Mouse (Mus musculus) heart, embryonic 14.5 days (tissue): ENCODE measurements around the gene Ankfy1. TPM values are rescaled to one million over a fixed set of nuclear protein-coding genes. Genes with fewer than 3 reads are reported as not detected.
"Not testable (repeated sequence)": the region's sequence is repeated elsewhere in the genome, so short reads cannot be mapped to it uniquely, and the experiment has no call there.

ENCODE experiments used
- ATAC-seq: fragments of 200-750 bp; cut with Nextera tagmentation; 2 replicates; pipeline ENCODE4 v1.8.0; 2017; ENCODE audit warnings: low read depth, moderate TSS enrichment; ENCODE audit not compliant: insufficient number of reproducible peaks, insufficient read depth, low FRiP score
- H3K27ac ChIP-seq, 2 experiments: fragments of 200-500 bp in 1 of 2; fragments of 300-500 bp in 1 of 2; sonication (generic) in 1 of 2; replicated peaks in 1 of 2; 2 replicates each; pipeline ENCODE4 v1.5.1; 2012 to 2014; ENCODE audit warnings: low read depth in 2 of 2, low read length in 2 of 2, control low read depth in 1 of 2, mild to moderate bottlenecking in 1 of 2, mixed read lengths in 1 of 2; ENCODE audit not compliant: control insufficient read depth in 1 of 2, insufficient read depth in 1 of 2
- H3K27me3 ChIP-seq: fragments of 300-500 bp; sonication (generic); 2 replicates; pipeline ENCODE4 v1.6.1; 2014; ENCODE audit warnings: mild to moderate bottlenecking, low read length, control low read depth; ENCODE audit not compliant: control insufficient read depth, insufficient read depth
- H3K36me3 ChIP-seq: fragments of 300-500 bp; sonication (generic); 2 replicates; pipeline ENCODE4 v1.6.1; 2014; ENCODE audit warnings: mild to moderate bottlenecking, control low read depth, low read length, mixed read lengths; ENCODE audit not compliant: control insufficient read depth, insufficient read depth
- H3K4me1 ChIP-seq, 2 experiments: fragments of 200-500 bp in 1 of 2; fragments of 300-500 bp in 1 of 2; sonication (generic) in 1 of 2; 2 replicates each; pipeline ENCODE4 v1.6.1; 2012 to 2014; ENCODE audit warnings: low read length in 2 of 2, control low read depth in 1 of 2, mixed read lengths in 1 of 2; ENCODE audit not compliant: control insufficient read depth in 2 of 2, insufficient read depth in 2 of 2
- H3K4me2 ChIP-seq: fragments of 300-500 bp; sonication (generic); 2 replicates; pipeline ENCODE4 v1.6.1; 2014; ENCODE audit warnings: mild to moderate bottlenecking, low read length
- H3K4me3 ChIP-seq, 2 experiments: fragments of 200-500 bp in 1 of 2; fragments of 300-500 bp in 1 of 2; sonication (generic) in 1 of 2; 2 replicates each; pipeline ENCODE4 v1.5.1; 2012 to 2014; ENCODE audit warnings: low read length in 2 of 2, mild to moderate bottlenecking in 2 of 2, control low read depth in 1 of 2, low read depth in 1 of 2, moderate library complexity in 1 of 2; ENCODE audit not compliant: control insufficient read depth in 1 of 2, insufficient read depth in 1 of 2
- H3K9ac ChIP-seq: fragments of 300-500 bp; sonication (generic); 2 replicates; pipeline ENCODE4 v1.6.1; 2014; ENCODE audit warnings: mild to moderate bottlenecking, low read length
- H3K9me3 ChIP-seq: fragments of 300-500 bp; sonication (generic); 2 replicates; pipeline ENCODE4 v1.6.1; 2016; ENCODE audit warnings: low read length, control low read depth; ENCODE audit not compliant: control insufficient read depth
- WGBS: fragments of 180-500 bp; shearing (Covaris S2); extraction: QIAGEN DNeasy Blood & Tissue Kit; methylation state at CpG from one replicate; pipeline ENCODE4 v1.1.7; 2014; 5-methylcytosine and 5-hydroxymethylcytosine counted together
- polyA plus RNA-seq: library from polyadenylated mRNA; unstranded; fragments of >200 nt; fragmentation: Nextera tagmentation; extraction: Ambion mirVana; gene quantifications from 2 replicates; pipeline ENCODE4 v1.2.1, GENCODE M21; 2014

Gene Ankfy1
- polyA plus RNA-seq, 1 experiment from 2014 or later: 25.6 TPM

GRCm38 (mm10) chr11:72689115-72689514 is 691 bp upstream of the Ankfy1 start:
- Histone ChIP-seq H3K9ac (peak overlapping the region; percentile 87), H3K4me2 (peak overlapping the region; percentile 79), H3K9me3 (no peaks in the 10 kb centered on the region), H3K27me3 (no peaks in the 10 kb centered on the region), H3K27ac (0 out of 4 replicates have a peak overlapping the region, but pooled peaks of 1 of the 2 experiments have one; percentile 19), H3K4me1 (peaks cover 3 to 23% of the 10 kb centered on the region in 2 experiments), H3K36me3 (peaks cover 15% of the 10 kb centered on the region; the same call in 1 of the 2 replicates), H3K4me3 (peak overlapping the region in 1 of 2 experiments; percentile 89; a peak in 2 of 4 replicates)
- ATAC-seq: no peak
- 33% methylated on average over 3 of the region's 3 CpGs for WGBS

DNA sequence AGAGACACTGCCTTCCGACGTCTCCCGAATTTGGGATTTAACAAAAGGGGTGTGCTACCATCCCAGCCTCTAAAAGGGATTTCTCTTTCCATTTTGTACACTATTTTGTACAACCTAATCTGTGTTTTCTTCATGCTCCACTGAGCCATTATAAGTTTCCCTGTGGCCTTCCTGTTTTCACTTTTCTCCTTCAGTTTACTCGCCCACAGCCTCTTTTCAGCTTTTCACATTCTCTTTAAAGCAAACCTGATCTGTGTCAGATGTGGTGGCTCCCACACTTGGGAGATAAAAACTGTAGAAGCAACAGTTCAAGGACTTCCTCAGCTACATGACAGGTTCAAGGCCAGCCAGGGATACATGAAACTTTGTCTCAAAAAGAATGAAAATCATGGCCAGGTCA is 2.5 kb downstream of the Ankfy1 start:
- H3K27ac ChIP-seq: no peak overlapping the region; a peak in 1 of 4 replicates
- H3K27me3 ChIP-seq: no peaks in the 10 kb centered on the region
- no peaks in the 10 kb centered on the region; the same call in 1 of the 2 replicates for H3K36me3 ChIP-seq
- no peak overlapping the region for H3K4me3 ChIP-seq
- no peak for ATAC-seq
- H3K9ac ChIP-seq: no peak overlapping the region
- H3K4me2 ChIP-seq: no peak overlapping the region
- peaks cover 3 to 23% of the 10 kb centered on the region in 2 experiments for H3K4me1 ChIP-seq
- 96% methylated on average over 4 of the region's 4 CpGs for WGBS
- H3K9me3 ChIP-seq: no peaks in the 10 kb centered on the region

DNA sequence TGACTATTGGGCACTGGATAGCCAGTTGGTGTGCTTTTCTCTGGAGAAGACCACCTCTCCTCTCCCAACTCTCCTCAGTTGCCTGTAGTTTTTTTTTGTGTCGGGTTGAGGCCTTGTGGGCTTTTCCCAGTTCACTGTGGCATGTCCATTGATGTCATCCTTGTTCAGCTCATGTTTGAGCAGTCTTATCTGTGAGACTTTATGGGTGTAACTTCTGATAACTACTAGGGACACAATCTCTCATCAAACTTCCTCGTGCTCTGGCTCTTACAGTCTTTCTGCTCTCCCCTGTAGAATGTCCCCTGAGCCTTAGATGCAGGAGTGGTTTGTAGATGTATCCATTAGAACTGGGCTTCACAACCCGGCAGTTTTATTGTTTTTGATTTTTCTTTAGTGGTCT is 5.2 kb downstream of the Ankfy1 start:
- Histone ChIP-seq H3K4me2 (no peak overlapping the region), H3K9ac (no peak overlapping the region), H3K4me3 (no peak overlapping the region), H3K9me3 (no peaks in the 10 kb centered on the region), H3K4me1 (peaks cover 3 to 18% of the 10 kb centered on the region in 2 experiments), H3K27ac (no peak overlapping the region), H3K36me3 (no peaks in the 10 kb centered on the region; the same call in 1 of the 2 replicates), H3K27me3 (no peaks in the 10 kb centered on the region)
- 60% methylated on average over 3 of the region's 3 CpGs for WGBS
- ATAC-seq: no peak

DNA sequence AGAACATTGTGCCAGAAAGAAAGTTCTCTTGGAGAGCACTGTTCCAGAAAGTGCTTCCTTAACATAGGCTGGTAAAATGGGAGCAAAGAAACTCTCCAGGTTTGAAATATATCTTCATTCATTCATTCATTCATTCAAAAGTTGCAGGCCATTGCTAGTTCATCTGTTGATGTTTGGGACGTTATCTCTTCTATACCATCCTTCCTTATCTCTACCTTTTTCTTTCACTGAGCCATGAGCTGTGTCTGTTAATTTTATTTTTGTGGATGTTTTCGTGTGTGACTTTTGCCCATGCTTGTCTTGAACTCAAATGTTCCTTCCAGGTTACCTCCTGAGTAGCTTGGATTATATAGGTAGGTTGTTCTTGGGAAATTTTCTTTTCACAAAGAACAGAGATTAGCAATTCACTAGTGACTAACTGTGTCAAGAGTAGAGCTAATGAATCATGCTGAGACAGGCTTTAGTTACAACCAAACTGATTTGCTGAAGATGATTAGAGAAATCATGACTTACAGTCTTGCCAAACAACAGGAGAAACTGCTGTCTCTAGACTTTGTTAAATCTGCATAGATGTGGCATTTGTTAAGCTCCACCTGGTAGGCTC is 6.7 kb downstream of the Ankfy1 start:
- Histone ChIP-seq H3K4me1 (peaks cover 0 to 9% of the 10 kb centered on the region in 2 experiments; a peak in 1 of 4 replicates), H3K27me3 (no peaks in the 10 kb centered on the region), H3K36me3 (no peaks in the 10 kb centered on the region; the same call in 1 of the 2 replicates), H3K4me3 (no peak overlapping the region), H3K27ac (no peak overlapping the region), H3K9ac (no peak overlapping the region), H3K9me3 (no peaks in the 10 kb centered on the region), H3K4me2 (no peak overlapping the region)
- WGBS: 84% methylated on average over 2 of the region's 2 CpGs
- no peak for ATAC-seq

DNA sequence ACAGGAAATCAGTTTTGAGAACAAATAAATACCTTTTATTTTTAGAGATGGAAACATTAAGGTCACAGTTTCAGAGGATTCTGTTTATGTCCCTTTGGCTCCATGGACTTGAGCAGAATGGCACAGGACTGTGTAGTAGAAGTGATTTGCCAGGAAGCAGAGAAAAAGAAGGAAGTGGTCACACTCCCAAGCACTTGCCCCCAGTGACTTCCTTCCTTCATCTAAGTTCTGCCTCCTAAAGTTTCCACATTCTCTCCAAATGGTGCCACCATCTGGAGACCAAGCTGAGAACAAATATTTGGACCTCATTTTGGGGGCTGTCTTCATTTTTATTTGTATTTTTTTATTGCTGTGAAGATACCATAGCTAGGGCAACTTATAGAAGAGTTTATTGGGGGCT is 7.5 kb downstream of the Ankfy1 start:
- H3K4me1 ChIP-seq: peaks cover 0 to 2% of the 10 kb centered on the region in 2 experiments; a peak in 1 of 4 replicates
- H3K27me3 ChIP-seq: no peaks in the 10 kb centered on the region
- no peak for ATAC-seq
- no peaks in the 10 kb centered on the region; the same call in 1 of the 2 replicates for H3K36me3 ChIP-seq
- no peak overlapping the region for H3K4me3 ChIP-seq
- H3K9me3 ChIP-seq: no peaks in the 10 kb centered on the region
- H3K27ac ChIP-seq: no peak overlapping the region
- no peak overlapping the region for H3K4me2 ChIP-seq
- H3K9ac ChIP-seq: no peak overlapping the region

- H3K4me3 ChIP-seq, H3K9ac ChIP-seq, H3K9me3 ChIP-seq, H3K27me3 ChIP-seq, H3K27ac ChIP-seq, H3K4me1 ChIP-seq, ATAC-seq, H3K4me2 ChIP-seq, H3K36me3 ChIP-seq: not testable (repeated sequence)
- WGBS: 81% methylated on average over 2 of the region's 2 CpGs
Observed at GRCm38 (mm10) chr11:72705111-72705510, 15.3 kb downstream of the Ankfy1 start.

GRCm38 (mm10) chr11:72712721-72713120 is 22.9 kb downstream of the Ankfy1 start:
- WGBS: 75% methylated on average over 5 of the region's 5 CpGs
- no peak for ATAC-seq
- Histone ChIP-seq H3K9ac (no peak overlapping the region), H3K9me3 (no peaks in the 10 kb centered on the region), H3K4me3 (no peak overlapping the region), H3K27me3 (no peaks in the 10 kb centered on the region), H3K36me3 (peaks cover 46% of the 10 kb centered on the region), H3K4me1 (no peaks in the 10 kb centered on the region), H3K4me2 (no peak overlapping the region), H3K27ac (no peak overlapping the region)

GRCm38 (mm10) chr11:72718161-72718560 is 28.4 kb downstream of the Ankfy1 start:
- H3K4me3 ChIP-seq: no peak overlapping the region
- no peak for ATAC-seq
- H3K36me3 ChIP-seq: peaks cover 47% of the 10 kb centered on the region
- H3K9ac ChIP-seq: no peak overlapping the region
- no peak overlapping the region for H3K4me2 ChIP-seq
- H3K9me3 ChIP-seq: no peaks in the 10 kb centered on the region
- no peaks in the 10 kb centered on the region for H3K4me1 ChIP-seq
- 91% methylated on average over 3 of the region's 3 CpGs for WGBS
- no peak overlapping the region for H3K27ac ChIP-seq
- H3K27me3 ChIP-seq: no peaks in the 10 kb centered on the region
